Mouse (Mus musculus) erythroid progenitor cell, adult 5-6 weeks (primary cell): Measurements from ENCODE around the gene Sumf1. TPM values are rescaled to one million over a fixed set of nuclear protein-coding genes. Genes with fewer than 3 reads are reported as not detected.

Experiments used
- total RNA-seq, 2 experiments: library from RNA; stranded (forward) in 1 of 2; stranded (reverse) in 1 of 2; fragments of 150-400 nt in 1 of 2; fragments of 186-747, 209-891 nt in 1 of 2; gene quantifications; 2 replicates each; pipeline versions ENCODE4 v1.2.3 to v1.2.4; 2015 to 2017; ENCODE audit warnings: low replicate concordance in 2 of 2

Sumf1 gene
- total RNA-seq, 2 experiments from 2014 or later = 5.4 to 9.2 TPM

Other genes starting within 250 kb of the Sumf1 start
- not detected in 2 replicates for gene Setmar, start 120.5 kb downstream of the Sumf1 start, total RNA-seq (2015; ENCODE audit: low replicate concordance)
- 0.39 TPM in 1 of 2 replicates, not detected in the other for gene Setmar, start 120.5 kb downstream of the Sumf1 start, total RNA-seq (2017; ENCODE audit: low replicate concordance)
- gene Itpr1, start 27.5 kb upstream of the Sumf1 start, total RNA-seq (2015; ENCODE audit: low replicate concordance) = 4.6 and 8.6 TPM in 2 replicates
- gene Itpr1, start 27.5 kb upstream of the Sumf1 start, total RNA-seq (2017; ENCODE audit: low replicate concordance) = 5.3 and 13.0 TPM in 2 replicates